Mouse (Mus musculus) C2C12 (cell line): ENCODE measurements at regions not wholly inside any gene's neighbourhood (a gene's known extent, or its start where the extent isn't known, plus 50 kb on each side); places are given as distances from the start of the nearest gene placed in this dataset.

Source experiments
- CEBPB ChIP-seq: IDR thresholded peaks from one replicate; pipeline ENCODE4 v1.6.1; 2011; ENCODE audit warnings: low read depth, mild to moderate bottlenecking, control low read depth, moderate library complexity
- CTCF ChIP-seq: IDR thresholded peaks from one replicate; pipeline ENCODE4 v1.5.1; 2011; ENCODE audit not compliant: control insufficient read depth, insufficient read depth, insufficient read length
- MAX ChIP-seq: IDR thresholded peaks from one replicate; pipeline ENCODE4 v1.6.1; 2011; ENCODE audit warnings: mild to moderate bottlenecking, control low read depth
- MYOD1 ChIP-seq: IDR thresholded peaks from one replicate; pipeline ENCODE4 v1.6.1; 2011; ENCODE audit warnings: low read depth; ENCODE audit not compliant: control insufficient read depth, insufficient read length
- MYOG ChIP-seq: IDR thresholded peaks from one replicate; pipeline ENCODE4 v1.6.1; 2011; ENCODE audit not compliant: control insufficient read depth, insufficient read length; ENCODE audit errors: extremely low read depth
- USF1 ChIP-seq: IDR thresholded peaks from one replicate; pipeline ENCODE4 v1.6.1; 2011; ENCODE audit warnings: low read depth, mild to moderate bottlenecking, control low read depth, moderate library complexity

- TF ChIP-seq CTCF = no peak
- TF ChIP-seq USF1 = no peak
- TF ChIP-seq MAX = no peak
- TF ChIP-seq CEBPB = no peak
- no peak for TF ChIP-seq MYOD1
- TF ChIP-seq MYOG = no peak
Measured at GRCm38 (mm10) chr10:99908044-99908443, 107.4 kb upstream of the Kitl start.
